Mouse (Mus musculus): ENCODE measurements around the gene Col27a1.

DNA sequence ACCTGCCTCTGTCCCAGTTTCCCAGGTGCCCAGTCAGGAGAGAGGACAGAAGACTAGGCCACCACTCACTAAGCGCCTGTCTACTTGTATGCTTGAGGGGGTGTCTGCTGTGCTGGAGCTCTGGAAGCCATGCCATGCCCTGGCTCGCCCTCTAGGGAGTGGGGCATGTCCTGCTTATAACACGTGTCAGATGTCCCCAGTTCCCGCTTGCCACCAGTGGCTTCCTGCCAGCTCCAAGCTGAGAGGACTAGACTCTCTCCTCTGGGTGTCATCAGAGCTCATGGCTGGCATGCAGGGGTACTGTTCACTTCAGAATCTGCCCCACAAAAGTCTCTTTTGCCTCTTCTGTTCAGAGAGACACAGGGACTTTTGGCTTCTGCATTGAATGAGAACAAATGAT, 55.0 kb downstream of the Col27a1 start:
- TF ChIP-seq CTCF (IDR thresholded peaks at IDR 0.05; ENCODE audit: low read depth, low read length) (no peak), POLR2A (IDR thresholded peaks at IDR 0.05; ENCODE audit: insufficient read depth, low read length) (no peak)

Data from ES-Bruce4 (cell line).